Mouse (Mus musculus) forebrain, embryonic 16.5 days (tissue): ENCODE measurements around the gene St8sia4. TPM values are rescaled to one million over a fixed set of nuclear protein-coding genes. Genes with fewer than 3 reads are reported as not detected.

Experiments
- ATAC-seq: fragments of 200-750 bp; cut with Nextera tagmentation; 2 replicates; pipeline ENCODE4 v1.8.0; 2017; ENCODE audit warnings: mild to moderate bottlenecking, moderate library complexity
- H3K27ac ChIP-seq: fragments of 300-500 bp; sonication (generic); 2 replicates; pipeline ENCODE4 v1.5.1; 2014; ENCODE audit warnings: low read length, control low read depth
- H3K27me3 ChIP-seq: fragments of 300-500 bp; sonication (generic); replicated peaks from 2 replicates; pipeline ENCODE4 v1.6.1; 2014; ENCODE audit warnings: low read length; ENCODE audit not compliant: control insufficient read depth, insufficient read depth
- H3K36me3 ChIP-seq: fragments of 300-500 bp; sonication (generic); 2 replicates; pipeline ENCODE4 v1.6.1; 2014; ENCODE audit not compliant: control insufficient read depth, insufficient read depth
- H3K4me1 ChIP-seq: fragments of 300-500 bp; sonication (generic); replicated peaks from 2 replicates; pipeline ENCODE4 v1.6.1; 2014; ENCODE audit warnings: low read length; ENCODE audit not compliant: control insufficient read depth, insufficient read depth
- H3K4me2 ChIP-seq: fragments of 300-500 bp; sonication (generic); 2 replicates; pipeline ENCODE4 v1.6.1; 2014; ENCODE audit warnings: mild to moderate bottlenecking, low read length, control low read depth
- H3K4me3 ChIP-seq: fragments of 300-500 bp; sonication (generic); replicated peaks from 2 replicates; pipeline ENCODE4 v1.5.1; 2014; ENCODE audit warnings: mild to moderate bottlenecking, low read length, control low read depth
- H3K9ac ChIP-seq: fragments of 300-500 bp; sonication (generic); replicated peaks from 2 replicates; pipeline ENCODE4 v1.6.1; 2014; ENCODE audit warnings: low read depth, low read length, control low read depth
- H3K9me3 ChIP-seq: fragments of 300-500 bp; sonication (generic); 2 replicates; pipeline ENCODE4 v1.6.1; 2016; ENCODE audit warnings: low read length; ENCODE audit not compliant: control insufficient read depth
- WGBS: fragments of 180-500 bp; shearing (Covaris S2); extraction: QIAGEN DNeasy Blood & Tissue Kit; methylation state at CpG from one replicate; pipeline ENCODE4 v1.1.7; 2014; 5-methylcytosine and 5-hydroxymethylcytosine counted together
- polyA plus RNA-seq: library from polyadenylated mRNA; unstranded; fragments of >200 nt; fragmentation: Nextera tagmentation; extraction: Ambion mirVana; gene quantifications from 2 replicates; pipeline ENCODE4 v1.2.1, GENCODE M21; 2015

The St8sia4 gene
- polyA plus RNA-seq, 1 experiment from 2014 or later = 36.3 TPM

GRCm38 (mm10) chr1:95610017-95610416 is 57.4 kb downstream of the St8sia4 start:
- H3K4me2 ChIP-seq = no peak overlapping the region
- H3K27ac ChIP-seq = no peak overlapping the region
- no peak overlapping the region for H3K4me3 ChIP-seq
- no peak for ATAC-seq
- no peaks in the 10 kb centered on the region for H3K27me3 ChIP-seq
- no peak overlapping the region for H3K9ac ChIP-seq
- WGBS = 51% methylated on average over 2 of the region's 2 CpGs
- no peaks in the 10 kb centered on the region for H3K9me3 ChIP-seq
- H3K36me3 ChIP-seq = no peaks in the 10 kb centered on the region
- H3K4me1 ChIP-seq = no peaks in the 10 kb centered on the region

DNA sequence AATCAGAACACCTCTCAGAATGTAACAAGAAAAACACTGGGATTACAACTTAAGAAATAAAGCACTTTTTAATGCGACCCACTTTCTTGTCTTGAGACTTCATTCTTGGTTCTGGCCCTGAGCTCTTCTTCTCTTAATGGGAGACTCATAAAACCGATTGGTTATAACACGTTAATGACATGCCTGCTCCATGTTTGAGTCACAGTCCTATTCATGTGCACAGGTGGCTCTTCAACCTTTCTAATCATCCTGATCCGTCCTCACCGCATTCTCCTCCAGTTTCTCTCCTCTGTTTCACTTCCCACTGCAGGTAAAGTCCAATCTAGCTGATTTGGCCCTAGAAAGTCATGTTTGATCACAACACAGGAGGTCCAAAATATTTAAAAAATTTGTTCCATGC is 58.3 kb downstream of the St8sia4 start:
- H3K9me3 ChIP-seq = no peaks in the 10 kb centered on the region
- H3K4me1 ChIP-seq = no peaks in the 10 kb centered on the region
- no peak overlapping the region for H3K4me3 ChIP-seq
- H3K27me3 ChIP-seq = no peaks in the 10 kb centered on the region
- H3K9ac ChIP-seq = no peak overlapping the region
- H3K4me2 ChIP-seq = no peak overlapping the region
- 91% methylated on average over 5 of the region's 5 CpGs for WGBS
- ATAC-seq = no peak
- no peak overlapping the region for H3K27ac ChIP-seq
- H3K36me3 ChIP-seq = no peaks in the 10 kb centered on the region

DNA sequence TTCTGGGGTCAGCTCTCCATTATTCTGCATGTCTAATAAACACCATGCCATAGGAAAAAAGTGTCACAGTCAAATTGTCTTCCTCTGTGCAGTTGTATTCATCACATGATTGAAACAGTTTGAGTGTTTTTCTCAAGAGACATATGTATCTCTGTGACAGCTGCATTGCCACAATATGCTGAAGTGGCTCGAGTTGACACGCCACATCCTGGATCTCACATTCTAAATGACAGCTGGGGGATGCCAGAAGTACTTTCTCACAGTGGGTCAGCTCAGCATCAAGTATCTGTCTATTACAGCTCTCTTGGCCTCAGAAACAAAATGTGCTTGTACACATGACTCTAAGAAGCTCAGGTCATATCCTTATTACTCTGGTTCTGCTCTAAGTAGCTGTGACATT is 61.9 kb downstream of the St8sia4 start:
- H3K36me3 ChIP-seq = no peaks in the 10 kb centered on the region
- H3K4me3 ChIP-seq = no peak overlapping the region
- H3K27ac ChIP-seq = no peak overlapping the region
- no peak for ATAC-seq
- H3K4me1 ChIP-seq = no peaks in the 10 kb centered on the region
- no peak overlapping the region for H3K9ac ChIP-seq
- no peaks in the 10 kb centered on the region for H3K9me3 ChIP-seq
- WGBS = 56% methylated on average over 2 of the region's 2 CpGs
- H3K4me2 ChIP-seq = no peak overlapping the region
- no peaks in the 10 kb centered on the region for H3K27me3 ChIP-seq

GRCm38 (mm10) chr1:95598108-95598507 is 69.3 kb downstream of the St8sia4 start:
- H3K36me3 ChIP-seq = no peaks in the 10 kb centered on the region
- no peaks in the 10 kb centered on the region for H3K9me3 ChIP-seq
- no peak for ATAC-seq
- H3K27ac ChIP-seq = no peak overlapping the region
- no peak overlapping the region for H3K9ac ChIP-seq
- no peaks in the 10 kb centered on the region for H3K27me3 ChIP-seq
- H3K4me3 ChIP-seq = no peak overlapping the region
- 100% methylated on average over 1 of the region's 1 CpGs for WGBS
- H3K4me2 ChIP-seq = no peak overlapping the region
- H3K4me1 ChIP-seq = no peaks in the 10 kb centered on the region

DNA sequence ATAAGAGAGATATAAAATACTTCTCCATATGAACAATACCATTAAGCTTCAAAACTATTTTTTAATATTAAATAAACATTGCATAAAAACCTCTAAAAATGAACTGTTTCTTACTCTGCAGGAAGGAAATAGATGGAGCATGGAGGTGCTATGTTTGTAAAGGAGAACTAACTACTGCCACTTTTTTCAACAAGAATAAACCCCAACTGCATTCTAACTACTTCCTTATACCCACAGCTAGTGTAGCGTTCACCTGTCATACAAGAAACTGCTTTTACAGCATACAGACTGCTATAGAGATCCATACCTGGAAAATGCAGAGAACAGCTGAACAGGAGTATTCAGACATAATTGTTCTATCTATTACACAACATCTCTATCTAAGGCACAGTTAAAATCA is 70.5 kb downstream of the St8sia4 start:
- WGBS = 91% methylated on average over 1 of the region's 1 CpGs
- Histone ChIP-seq H3K9me3 (no peaks in the 10 kb centered on the region), H3K4me3 (no peak overlapping the region), H3K27me3 (no peaks in the 10 kb centered on the region), H3K36me3 (no peaks in the 10 kb centered on the region), H3K4me2 (no peak overlapping the region), H3K27ac (no peak overlapping the region), H3K4me1 (no peaks in the 10 kb centered on the region), H3K9ac (no peak overlapping the region)
- no peak for ATAC-seq

DNA sequence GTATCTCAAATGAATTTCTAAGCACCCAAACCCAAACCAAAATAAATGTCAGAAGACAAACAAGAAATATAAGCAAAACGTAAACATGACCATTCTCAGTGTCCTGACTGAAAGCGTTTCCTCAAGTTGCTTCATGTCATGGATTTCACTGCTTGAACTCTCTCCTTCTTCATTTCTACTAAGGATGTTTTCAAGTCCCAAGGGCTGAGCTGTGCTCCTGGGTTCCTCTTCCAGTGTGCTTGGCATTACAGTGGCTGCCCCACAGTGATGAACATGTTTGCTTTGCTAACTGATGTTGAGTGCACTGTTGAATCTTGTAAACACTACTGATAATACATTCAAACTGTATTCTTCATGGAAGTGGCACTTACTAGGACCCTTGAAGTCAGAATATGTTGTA is 76.3 kb downstream of the St8sia4 start:
- H3K9me3 ChIP-seq = no peaks in the 10 kb centered on the region
- no peak overlapping the region for H3K4me3 ChIP-seq
- H3K36me3 ChIP-seq = no peaks in the 10 kb centered on the region; the same call in 1 of the 2 replicates
- 98% methylated on average over 2 of the region's 2 CpGs for WGBS
- no peaks in the 10 kb centered on the region for H3K4me1 ChIP-seq
- no peaks in the 10 kb centered on the region for H3K27me3 ChIP-seq
- H3K9ac ChIP-seq = no peak overlapping the region
- ATAC-seq = no peak
- no peak overlapping the region for H3K4me2 ChIP-seq
- no peak overlapping the region for H3K27ac ChIP-seq

- H3K4me3 ChIP-seq = no peak overlapping the region
- H3K4me1 ChIP-seq = no peaks in the 10 kb centered on the region
- no peak overlapping the region for H3K9ac ChIP-seq
- WGBS = 78% methylated on average over 2 of the region's 2 CpGs
- H3K27ac ChIP-seq = no peak overlapping the region
- H3K4me2 ChIP-seq = no peak overlapping the region
- H3K27me3 ChIP-seq = no peaks in the 10 kb centered on the region
- no peaks in the 10 kb centered on the region; the same call in 1 of the 2 replicates for H3K36me3 ChIP-seq
- H3K9me3 ChIP-seq = no peaks in the 10 kb centered on the region
- ATAC-seq = no peak
Measured at GRCm38 (mm10) chr1:95590108-95590507, 77.3 kb downstream of the St8sia4 start.

DNA sequence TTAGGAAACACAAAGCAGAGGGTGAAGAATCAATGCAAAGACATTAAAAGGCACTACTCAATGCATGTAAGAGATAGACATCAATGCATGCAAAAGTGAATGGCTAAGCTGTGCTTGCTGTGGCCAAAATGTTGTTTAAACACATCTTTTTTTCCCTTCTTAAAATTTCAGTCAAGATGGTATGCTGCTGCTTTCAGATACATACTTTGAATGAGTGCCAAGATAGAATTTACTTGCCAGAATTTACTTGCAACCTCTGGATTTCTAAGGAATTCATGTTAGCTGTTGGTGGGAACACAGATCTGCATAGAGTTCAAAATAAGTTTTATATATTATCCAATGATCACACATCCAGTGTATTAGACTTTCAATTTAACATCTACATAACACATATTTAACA is 77.9 kb downstream of the St8sia4 start:
- Histone ChIP-seq H3K27ac (no peak overlapping the region), H3K4me1 (no peaks in the 10 kb centered on the region)
- ATAC-seq = no peak

DNA sequence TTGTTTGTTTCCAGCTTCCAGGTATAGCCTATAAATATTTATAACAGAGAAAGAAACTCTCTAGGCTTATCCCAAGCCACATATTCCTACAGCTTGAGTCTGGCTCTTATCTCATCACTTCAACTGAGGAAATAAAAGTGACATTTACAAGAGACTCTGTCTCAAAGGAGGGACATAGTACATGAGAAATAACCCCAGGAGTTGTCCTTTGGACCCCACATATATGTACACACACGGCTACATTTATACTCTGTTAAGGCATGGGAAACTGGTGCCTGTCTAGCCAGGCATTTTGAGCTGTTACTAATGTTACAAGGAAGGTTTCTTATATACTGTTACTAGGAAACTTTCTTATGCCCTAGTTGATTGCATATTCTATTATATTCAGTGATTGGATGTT is 84.1 kb downstream of the St8sia4 start:
- no peak for ATAC-seq
- H3K27ac ChIP-seq = no peak overlapping the region
- H3K36me3 ChIP-seq = no peaks in the 10 kb centered on the region
- no peak overlapping the region for H3K4me2 ChIP-seq
- H3K9ac ChIP-seq = no peak overlapping the region
- no peak overlapping the region for H3K4me3 ChIP-seq
- H3K4me1 ChIP-seq = no peaks in the 10 kb centered on the region; the same call in 1 of the 2 replicates
- no peaks in the 10 kb centered on the region for H3K9me3 ChIP-seq
- no peaks in the 10 kb centered on the region for H3K27me3 ChIP-seq
- WGBS = 95% methylated on average over 1 of the region's 1 CpGs

More for the DNA sequence above, 77.9 kb downstream of the St8sia4 start:
- H3K9ac ChIP-seq = no peak overlapping the region
- no peaks in the 10 kb centered on the region for H3K9me3 ChIP-seq
- H3K4me3 ChIP-seq = no peak overlapping the region
- H3K27me3 ChIP-seq = no peaks in the 10 kb centered on the region
- no peaks in the 10 kb centered on the region; the same call in 1 of the 2 replicates for H3K36me3 ChIP-seq
- no peak overlapping the region for H3K4me2 ChIP-seq

DNA sequence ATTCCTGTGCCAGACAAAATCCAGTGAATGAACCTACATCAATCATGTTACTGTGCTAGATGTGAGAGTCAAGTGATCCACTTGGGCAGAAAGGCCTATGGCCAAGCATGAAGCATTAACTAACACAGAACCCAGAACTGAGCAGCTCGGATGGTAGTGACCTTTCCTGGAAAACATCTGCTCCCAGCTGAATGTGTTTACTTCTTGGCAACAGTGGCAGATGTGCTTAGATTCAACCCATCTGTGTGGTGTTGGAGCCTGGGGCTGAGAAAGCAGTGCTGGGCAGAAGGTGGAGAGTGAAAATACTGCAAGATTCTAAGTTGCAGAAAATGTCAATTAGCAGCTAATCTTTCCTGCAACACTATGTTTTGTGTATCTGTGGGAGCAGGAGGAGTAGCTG is 85.1 kb downstream of the St8sia4 start:
- Histone ChIP-seq H3K9me3 (no peaks in the 10 kb centered on the region), H3K4me1 (no peaks in the 10 kb centered on the region; the same call in 1 of the 2 replicates), H3K9ac (no peak overlapping the region), H3K27me3 (no peaks in the 10 kb centered on the region), H3K27ac (no peak overlapping the region), H3K36me3 (no peaks in the 10 kb centered on the region), H3K4me2 (no peak overlapping the region), H3K4me3 (no peak overlapping the region)
- 41% methylated on average over 1 of the region's 1 CpGs for WGBS
- ATAC-seq = no peak
